Mouse (Mus musculus) large intestine, adult 2 months (tissue): ENCODE results near the gene Tfip11. TPM values are rescaled to one million over a fixed set of nuclear protein-coding genes. Genes with fewer than 3 reads are reported as not detected.

Experiments
- DNase-seq: peaks from one replicate; pipeline ENCODE4 v3.0.0-alpha.2; 2012; ENCODE audit warnings: low read depth, low spot score
- WGBS: fragments of 180-500 bp; shearing (Covaris S2); methylation state at CpG from one replicate; pipeline ENCODE4 v1.1.7; 2018; 5-methylcytosine and 5-hydroxymethylcytosine counted together
- polyA plus RNA-seq: library from polyadenylated mRNA; depleted of rRNA; stranded (reverse); fragments of >200 nt; gene quantifications from 2 replicates; pipeline ENCODE4 v1.2.3, GENCODE M21; 2012

Gene Tfip11
- polyA plus RNA-seq, 1 experiment = 23.7 TPM

- 86% methylated on average over 8 of the region's 8 CpGs for WGBS
- DNase-seq = no peak
Measured at GRCm38 (mm10) chr5:112349169-112349568, 23.0 kb downstream of the Tfip11 start.

- WGBS = 72% methylated on average over 6 of the region's 6 CpGs
- no peak for DNase-seq
Measured at GRCm38 (mm10) chr5:112355493-112355892, 29.3 kb downstream of the Tfip11 start.

GRCm38 (mm10) chr5:112355910-112356309 is 29.8 kb downstream of the Tfip11 start, which contains the start of gene Gm6583:
Gm6583 (minus strand) TSS chr5:112356033.
- DNase-seq = no peak
- 67% methylated on average over 13 of the region's 13 CpGs for WGBS

- DNase-seq = no peak
- WGBS = 88% methylated on average over 9 of the region's 9 CpGs
Measured at GRCm38 (mm10) chr5:112356322-112356721, 30.2 kb downstream of the Tfip11 start.

GRCm38 (mm10) chr5:112359520-112359919 is 33.4 kb downstream of the Tfip11 start:
- no peak for DNase-seq
- WGBS = 93% methylated on average over 4 of the region's 4 CpGs

- 86% methylated on average over 3 of the region's 3 CpGs for WGBS
Measured at GRCm38 (mm10) chr5:112360077-112360476, 33.9 kb downstream of the Tfip11 start.

GRCm38 (mm10) chr5:112364184-112364797 is 38.1 kb downstream of the Tfip11 start:
- 69% methylated on average over 10 of the region's 10 CpGs for WGBS
- no peak for DNase-seq

More at GRCm38 (mm10) chr5:112360077-112360476, 33.9 kb downstream of the Tfip11 start:
- DNase-seq = no peak

GRCm38 (mm10) chr5:112366879-112367278 is 40.7 kb downstream of the Tfip11 start:
- DNase-seq = no peak
- whole genome bisulfite sequencing = 94% methylated on average over 6 of the region's 6 CpGs

GRCm38 (mm10) chr5:112367338-112367737 is 41.2 kb downstream of the Tfip11 start:
- DNase-seq = no peak
- 86% methylated on average over 4 of the region's 4 CpGs for WGBS

GRCm38 (mm10) chr5:112367929-112368328 is 41.8 kb downstream of the Tfip11 start:
- 85% methylated on average over 12 of the region's 12 CpGs for WGBS
- DNase-seq = no peak

GRCm38 (mm10) chr5:112368666-112369065 is 42.5 kb downstream of the Tfip11 start:
- DNase-seq = no peak
- 89% methylated on average over 10 of the region's 10 CpGs for WGBS

GRCm38 (mm10) chr5:112369326-112369725 is 43.2 kb downstream of the Tfip11 start:
- no peak for DNase-seq
- 89% methylated on average over 13 of the region's 13 CpGs for WGBS

- WGBS = 91% methylated on average over 12 of the region's 12 CpGs
- no peak for DNase-seq
Measured at GRCm38 (mm10) chr5:112370236-112370813, 44.2 kb downstream of the Tfip11 start.

- 87% methylated on average over 7 of the region's 7 CpGs for WGBS
- no peak for DNase-seq
Measured at GRCm38 (mm10) chr5:112371933-112372332, 45.8 kb downstream of the Tfip11 start.

- no peak for DNase-seq
- WGBS = 94% methylated on average over 4 of the region's 4 CpGs
Measured at GRCm38 (mm10) chr5:112376111-112376510, 50.0 kb downstream of the Tfip11 start.

GRCm38 (mm10) chr5:112377380-112377779 is 51.2 kb downstream of the Tfip11 start:
- 96% methylated on average over 1 of the region's 1 CpGs for WGBS
- DNase-seq = no peak

GRCm38 (mm10) chr5:112378716-112379115 is 52.6 kb downstream of the Tfip11 start:
- DNase-seq = no peak
- 77% methylated on average over 6 of the region's 6 CpGs for WGBS

- DNase-seq = no peak
- WGBS = 79% methylated on average over 11 of the region's 11 CpGs
Measured at GRCm38 (mm10) chr5:112381154-112381553, 55.0 kb downstream of the Tfip11 start.

GRCm38 (mm10) chr5:112382042-112382441 is 55.9 kb downstream of the Tfip11 start:
- 67% methylated on average over 9 of the region's 9 CpGs for WGBS
- DNase-seq = no peak

GRCm38 (mm10) chr5:112382641-112383330 is 56.6 kb downstream of the Tfip11 start:
- no peak for DNase-seq
- 33% methylated on average over 17 of the region's 17 CpGs for WGBS
